Mouse (Mus musculus) spleen, adult 18-20 months (tissue): ENCODE data around the gene Oxld1.
A peak's percentile ranks its signal among the peaks of the same experiment; 100 is the strongest.

Source experiments
- DNase-seq, 2 experiments: peaks; one replicate each; pipeline ENCODE4 v3.0.0; 2022; ENCODE audit warnings: mixed read lengths in 2 of 2

The Oxld1 gene

DNA sequence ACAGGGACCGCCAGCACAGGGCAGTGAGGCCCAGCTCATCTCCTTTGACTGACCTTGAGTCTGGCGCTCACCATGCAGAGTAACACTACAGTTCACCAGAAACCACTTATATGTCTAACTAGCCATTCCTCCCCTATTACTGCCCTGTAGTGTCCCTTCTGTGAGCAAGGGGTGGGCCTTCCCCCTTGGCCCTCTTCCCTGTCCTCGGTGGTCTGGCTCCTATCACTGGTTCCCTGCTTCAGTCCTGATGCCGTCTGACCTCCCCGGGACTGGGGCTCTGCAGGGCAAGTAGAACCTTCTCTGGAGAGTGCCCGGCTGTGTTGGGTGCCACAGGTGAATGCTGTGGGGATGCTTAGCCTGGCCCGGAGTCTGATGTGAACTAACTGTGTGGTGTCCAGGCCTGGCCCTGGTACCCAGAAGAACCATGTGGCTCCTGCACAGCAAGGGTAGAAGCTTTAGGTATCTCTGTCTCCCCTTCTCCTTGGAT is 25.6 kb upstream of the Oxld1 start:
- DNase-seq = no peak

DNA sequence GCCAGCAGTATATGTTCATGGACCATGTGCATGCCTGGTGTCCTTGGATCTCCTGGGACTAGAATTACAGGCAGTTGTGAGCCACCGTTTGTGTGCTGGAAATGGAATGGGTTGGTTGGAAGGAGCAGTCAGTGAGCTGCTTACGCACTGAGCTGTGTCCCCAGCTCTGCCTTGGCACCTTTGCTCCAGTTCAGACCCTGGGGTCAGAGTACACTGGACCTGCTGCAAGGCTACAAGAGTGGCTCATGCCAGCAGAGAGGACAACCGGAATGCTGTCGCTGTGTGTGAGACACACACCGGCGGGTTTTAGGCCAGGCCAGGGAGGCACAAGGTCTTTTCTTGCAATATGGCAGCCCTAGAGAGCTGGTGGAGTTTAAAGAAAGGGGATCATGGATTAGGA is 14.2 kb upstream of the Oxld1 start:
- no peak for DNase-seq

GRCm38 (mm10) chr11:120467736-120468092 is 9.8 kb upstream of the Oxld1 start:
- no peak for DNase-seq

DNA sequence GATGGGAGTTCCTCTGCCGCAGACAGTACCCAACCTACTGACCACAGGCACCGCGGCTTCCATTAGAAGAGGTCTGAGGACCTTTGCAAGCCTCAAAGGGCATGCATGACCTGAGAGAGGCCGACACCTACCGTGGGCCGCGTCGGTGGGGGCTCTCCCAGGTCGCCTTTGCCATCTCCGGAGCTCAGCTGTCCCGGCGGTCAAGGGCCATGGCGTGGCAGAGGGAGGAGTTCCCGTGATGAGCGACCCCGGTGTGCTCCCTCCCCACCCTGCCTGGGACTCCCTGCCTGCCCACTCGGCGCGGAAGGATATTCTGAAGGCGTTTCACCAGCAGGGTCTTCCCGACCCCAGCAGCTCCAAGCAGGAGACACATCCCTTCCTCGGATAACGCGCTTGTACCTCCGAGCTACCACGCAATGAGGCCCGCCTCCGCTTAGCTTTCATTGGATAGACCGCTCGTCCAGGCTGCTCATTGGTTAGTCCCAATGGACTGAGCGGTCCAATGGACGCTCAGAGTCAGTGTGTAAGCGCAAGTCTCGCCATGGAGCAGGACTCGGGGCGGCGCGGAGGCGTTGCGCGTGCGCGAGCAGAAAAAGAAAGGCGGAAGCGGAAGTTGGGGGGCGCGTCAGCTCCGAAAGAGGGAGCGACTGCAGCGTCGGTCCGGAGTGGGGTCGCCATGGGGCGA is 9.3 kb upstream of the Oxld1 start, which contains the start of gene Arl16:
TSS of gene Arl16 (minus strand) at position 557 of the 685 bp plus-strand sequence.
- DNase-seq = peak; percentile 90

- DNase-seq = no peak
These were observed 7.7 kb upstream of the Oxld1 start for GRCm38 (mm10) chr11:120465521-120465920.

DNA sequence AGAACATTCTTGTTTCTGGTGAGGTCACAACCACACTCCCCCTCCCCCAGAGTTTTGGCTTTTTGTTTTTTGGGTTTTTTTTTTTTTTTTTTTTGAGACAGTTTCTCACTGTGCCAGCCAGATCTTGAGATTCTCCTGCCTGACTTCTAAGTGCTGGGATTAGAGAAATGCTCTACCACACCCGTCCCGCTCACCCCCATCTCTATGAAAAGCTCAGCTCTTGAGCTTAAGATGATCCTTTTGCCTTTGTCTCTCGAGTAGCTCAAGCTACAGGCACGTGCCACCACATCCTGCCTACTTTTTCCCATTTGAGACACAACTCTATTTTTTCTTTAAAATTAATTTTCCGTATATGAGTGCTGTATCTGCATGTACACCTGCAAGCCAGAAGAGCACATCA is 6.5 kb upstream of the Oxld1 start:
- DNase-seq = no peak

DNA sequence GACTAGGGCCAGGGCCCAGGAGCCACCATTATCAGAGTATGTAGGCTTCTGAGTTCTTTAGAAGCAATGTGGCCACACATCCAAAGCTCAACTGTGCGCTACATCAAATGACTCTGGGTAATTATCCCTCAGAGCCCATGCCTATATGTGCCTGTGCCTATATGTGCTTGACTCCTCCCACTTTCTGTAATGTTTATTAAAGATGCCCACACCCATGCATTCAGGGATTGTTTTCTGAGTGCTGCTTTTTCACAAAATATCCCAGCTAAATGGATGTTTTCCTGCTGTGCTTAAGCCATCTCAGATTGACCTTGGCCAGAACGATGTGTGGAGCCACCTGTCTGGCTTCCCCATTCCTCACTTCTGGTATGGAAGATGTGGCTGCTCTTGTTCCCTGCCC is 5.7 kb upstream of the Oxld1 start:
- DNase-seq = no peak

- DNase-seq = no peak
These were observed 1.2 kb upstream of the Oxld1 start for GRCm38 (mm10) chr11:120458847-120459597.

- DNase-seq = no peak
These were observed 498 bp downstream of the Oxld1 start for GRCm38 (mm10) chr11:120457370-120457769.

DNA sequence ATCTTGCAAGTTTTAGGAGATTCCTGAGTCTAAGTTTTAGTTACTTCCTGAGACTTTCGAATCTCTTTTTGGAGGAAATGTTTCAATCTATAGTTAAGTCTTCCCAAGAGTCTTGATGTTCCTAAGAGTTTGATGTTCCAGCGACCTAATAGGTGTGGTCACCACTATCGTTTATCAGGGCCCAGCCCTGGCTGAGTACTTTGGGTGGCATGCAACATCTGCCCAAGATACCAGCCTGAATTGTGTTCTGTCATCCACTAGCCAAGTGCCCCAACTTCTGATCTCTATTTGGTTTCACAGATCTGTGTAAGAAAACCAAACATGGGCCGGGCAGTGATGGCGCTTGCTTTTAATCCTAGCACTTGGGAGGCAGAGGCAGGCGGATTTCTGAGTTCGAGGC is 2.5 kb downstream of the Oxld1 start:
- no peak for DNase-seq

DNA sequence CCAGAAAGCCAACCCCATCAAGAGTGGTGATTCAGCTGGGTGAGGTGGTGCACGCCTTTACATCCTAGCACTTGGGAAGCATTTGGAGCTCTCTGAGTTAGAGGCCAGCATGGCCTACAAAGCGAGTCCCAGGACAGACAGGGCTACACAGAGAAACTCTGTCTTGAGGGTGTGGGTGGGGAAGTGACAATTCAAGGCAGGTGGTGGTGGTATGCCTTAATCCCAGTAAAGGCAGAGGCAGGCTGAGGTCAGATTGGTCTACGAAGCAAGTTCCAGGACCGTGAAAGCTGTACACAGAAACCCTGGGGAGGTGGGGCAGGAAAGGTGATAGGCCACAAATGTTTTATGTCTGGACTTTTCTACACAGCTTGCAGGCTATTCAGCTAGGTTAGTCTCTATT is 2.9 kb downstream of the Oxld1 start:
- no peak for DNase-seq

DNA sequence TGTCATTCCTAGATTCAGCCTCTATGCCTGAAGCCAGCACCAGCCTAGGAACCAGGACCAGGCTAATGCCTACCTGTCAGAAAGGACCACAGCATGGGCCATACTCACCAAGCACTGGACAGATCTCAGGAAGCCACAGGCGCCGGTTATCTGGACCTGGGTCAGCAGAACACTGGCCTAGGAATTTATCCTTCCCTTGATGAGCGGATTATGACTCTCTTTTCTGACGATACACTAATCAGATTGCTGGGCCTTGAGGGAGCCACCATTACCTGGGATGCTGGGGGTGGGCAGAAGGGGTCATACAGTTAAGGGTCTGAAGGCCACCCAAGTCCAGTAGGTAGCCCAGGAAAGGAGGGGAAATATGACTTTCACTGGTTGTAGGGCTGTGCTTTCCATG is 4.6 kb downstream of the Oxld1 start, which contains the start of gene Pde6g:
TSS of gene Pde6g (minus strand) at position 195 of the 400 bp plus-strand sequence.
- DNase-seq = no peak

GRCm38 (mm10) chr11:120452246-120452645 is 5.6 kb downstream of the Oxld1 start:
- no peak for DNase-seq

DNA sequence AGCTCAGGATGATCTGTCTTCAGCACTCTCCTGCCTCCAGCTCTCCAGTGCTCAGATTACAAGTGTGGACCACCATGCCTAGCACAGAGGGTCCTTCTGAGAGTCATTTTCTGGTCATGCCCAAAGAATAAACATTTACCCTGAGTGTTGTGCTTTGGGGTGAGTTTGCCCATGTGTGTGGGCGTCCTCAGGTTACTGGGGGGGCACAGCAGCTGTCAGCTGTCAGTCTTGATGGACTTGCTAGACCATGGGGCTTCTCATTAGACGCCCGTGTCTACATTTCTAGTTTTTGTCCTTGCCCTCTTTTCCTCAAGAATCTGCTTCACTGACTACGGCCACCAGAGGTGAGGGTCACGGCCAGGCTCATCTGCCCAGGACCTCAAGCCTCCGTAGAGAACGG is 10.7 kb downstream of the Oxld1 start:
- no peak for DNase-seq

- DNase-seq = no peak
These were observed 12.4 kb downstream of the Oxld1 start for GRCm38 (mm10) chr11:120445475-120445874.

DNA sequence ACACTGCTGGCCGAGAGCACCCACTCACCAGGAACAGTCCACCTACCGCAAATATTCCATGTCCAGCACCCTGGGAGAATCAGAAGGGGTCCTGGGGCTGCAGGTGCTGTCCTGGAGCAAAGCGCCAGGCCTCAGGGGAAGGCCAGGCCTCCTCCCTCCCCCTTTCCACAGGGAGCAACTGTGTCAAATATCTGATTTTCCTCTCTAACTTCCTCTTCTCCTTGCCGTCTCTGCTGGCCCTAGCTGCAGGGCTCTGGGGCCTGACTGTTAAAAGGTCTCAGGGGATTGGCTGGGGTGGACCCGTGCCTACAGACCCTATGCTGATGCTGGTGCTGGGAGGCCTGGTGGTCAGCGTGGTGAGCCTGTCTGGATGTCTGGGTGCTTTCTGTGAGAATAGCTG is 13.8 kb downstream of the Oxld1 start:
- DNase-seq = no peak

DNA sequence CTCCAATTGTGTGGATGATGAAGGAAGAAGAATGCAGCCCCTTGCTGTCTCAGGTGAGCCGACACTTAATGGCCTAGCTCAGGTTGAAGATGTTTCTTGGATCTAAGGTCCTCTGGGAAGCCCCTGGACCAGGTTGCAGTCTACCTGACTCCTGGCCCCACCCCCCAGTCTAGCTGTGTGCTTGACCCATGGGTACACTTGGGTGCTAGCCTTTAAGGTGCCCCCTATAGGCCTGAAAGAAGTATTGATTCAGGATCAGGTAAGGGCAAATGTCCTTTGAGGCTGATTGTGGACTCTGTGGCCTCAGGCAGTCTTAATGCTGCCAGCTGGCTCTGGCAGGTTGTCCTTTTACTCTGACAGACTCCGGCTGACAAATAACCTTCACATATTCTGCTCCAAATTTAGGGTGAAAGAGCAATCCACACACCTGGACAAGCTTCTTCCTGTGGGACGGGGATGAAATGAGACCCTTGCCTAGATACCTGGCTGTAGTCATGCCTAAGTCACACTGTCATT is 15.0 kb downstream of the Oxld1 start:
- no peak for DNase-seq

GRCm38 (mm10) chr11:120442344-120442743 is 15.5 kb downstream of the Oxld1 start, which contains the start of gene Tspan10:
Gene Tspan10 (plus strand): TSS chr11:120442644.
- no peak for DNase-seq

DNA sequence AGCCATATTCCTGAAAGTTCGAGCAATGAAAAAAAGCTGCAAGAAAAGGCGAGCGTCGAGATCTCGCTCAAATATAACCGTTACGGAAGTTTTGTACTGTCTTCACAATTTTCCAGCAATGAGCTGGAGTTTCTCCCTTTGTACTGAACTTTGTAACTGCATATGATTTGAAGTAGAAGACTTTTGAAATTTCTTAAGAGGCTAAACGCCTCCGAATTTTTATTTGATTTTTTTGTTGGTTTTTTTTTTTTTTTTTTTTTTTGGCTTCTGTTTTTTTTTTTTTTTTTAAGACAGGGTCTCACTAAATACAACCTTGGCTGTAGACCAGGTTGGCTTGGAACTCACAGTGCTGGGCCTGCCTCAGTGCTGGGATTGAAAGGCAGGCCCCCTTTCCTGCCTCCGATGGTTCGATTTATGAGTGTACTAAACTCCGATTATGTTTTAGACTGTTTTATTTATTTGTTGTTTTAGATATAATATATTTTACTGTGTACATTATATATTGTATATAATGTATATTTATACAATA is 19.9 kb downstream of the Oxld1 start:
- no peak for DNase-seq

DNA sequence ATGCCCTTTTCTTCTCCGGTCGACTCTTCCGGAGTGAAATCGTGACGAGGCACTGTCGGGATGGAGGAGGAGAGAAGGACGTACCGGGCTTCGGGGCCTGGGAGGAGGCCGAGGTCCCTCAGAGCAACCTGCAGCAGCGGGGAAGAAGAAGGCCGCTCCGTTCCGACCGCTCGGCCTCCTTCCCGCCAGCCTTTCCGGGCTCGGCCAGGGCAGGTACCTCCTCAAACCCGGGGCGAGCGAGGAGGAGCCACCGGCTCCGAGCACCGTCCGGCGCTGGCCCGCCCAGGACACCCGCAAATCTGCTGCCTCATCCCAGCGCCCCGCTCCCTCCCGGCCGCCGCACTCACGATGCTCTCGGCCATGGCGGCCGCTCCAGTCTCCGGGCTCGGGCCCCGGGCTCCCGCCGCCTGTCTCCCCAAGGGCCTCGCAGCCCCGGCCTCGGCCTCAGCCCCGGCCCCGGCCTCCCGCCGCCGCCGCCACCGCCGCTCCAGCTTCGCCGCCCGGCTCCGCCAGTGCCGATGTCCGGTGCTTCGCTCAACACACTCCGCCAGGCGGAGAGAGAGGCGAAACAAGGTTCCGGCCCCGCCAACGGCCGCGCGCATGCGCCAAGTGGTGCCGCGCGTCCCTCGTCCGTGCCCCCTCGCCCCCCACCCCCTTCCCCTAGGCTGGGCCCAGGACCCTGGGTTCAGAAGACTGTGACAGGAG is 20.6 kb downstream of the Oxld1 start, which contains the start of gene Nploc4:
TSS of gene Nploc4 (minus strand) at position 557 of the 705 bp plus-strand sequence.
- peak; percentile 74 to 87 for DNase-seq

DNA sequence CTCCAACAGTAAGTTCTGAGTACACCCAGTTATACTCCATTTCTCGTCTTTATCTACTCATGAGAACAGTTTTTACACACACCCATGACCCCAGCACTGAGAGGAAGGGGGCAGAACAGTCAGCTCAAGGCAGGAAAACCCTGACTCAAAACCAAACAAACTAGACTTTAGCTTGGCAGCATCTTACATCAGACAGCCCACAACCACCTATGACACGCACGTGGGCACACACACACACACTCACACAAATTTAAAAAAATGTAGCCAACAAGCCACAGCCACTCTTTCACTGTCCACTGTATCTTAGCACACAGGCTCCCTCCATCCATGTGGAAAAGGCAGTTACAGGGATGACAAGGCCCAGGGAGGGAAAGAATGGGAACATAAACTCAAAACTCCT is 31.1 kb downstream of the Oxld1 start:
- DNase-seq = no peak

DNA sequence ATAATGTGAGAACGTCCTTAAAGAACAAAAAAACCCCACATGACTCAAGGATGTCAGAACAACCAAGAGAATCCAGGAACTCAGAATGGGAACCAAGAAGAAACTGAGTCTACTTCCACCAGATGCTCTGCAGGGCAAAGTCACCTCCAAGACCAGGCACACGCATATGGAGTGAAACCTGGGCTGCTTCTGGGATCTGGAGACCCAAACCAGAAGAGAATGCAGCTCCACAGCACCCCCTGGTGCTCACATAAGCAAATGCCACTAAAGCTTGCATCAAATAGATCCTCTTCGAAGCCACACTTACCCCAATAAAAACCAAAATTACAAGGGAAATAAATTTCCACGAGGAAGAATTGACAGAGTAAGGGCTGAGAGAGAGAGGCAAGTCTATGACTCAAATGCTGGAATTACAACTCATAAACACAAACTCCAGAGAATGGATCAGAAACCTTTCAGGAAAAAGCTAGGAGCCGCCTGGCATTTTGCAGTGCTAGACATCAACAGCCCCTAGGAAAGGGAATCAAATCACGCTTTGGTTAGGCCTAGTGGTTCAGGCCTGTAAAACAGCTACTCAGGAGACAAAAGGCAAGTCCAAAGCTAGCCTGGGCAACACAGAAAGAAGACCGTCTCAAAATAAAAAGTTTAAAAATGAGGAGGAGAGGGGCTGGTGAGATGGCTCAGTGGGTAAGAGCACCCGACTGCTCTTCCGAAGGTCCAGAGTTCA is 34.1 kb downstream of the Oxld1 start:
- peak; percentile 17 to 66 for DNase-seq
